Mouse (Mus musculus): ENCODE measurements around the gene Mtnr1a. TPM values are rescaled to one million over a fixed set of nuclear protein-coding genes. Genes with fewer than 3 reads are reported as not detected.
"Not testable (repeated sequence)": the region's sequence is repeated elsewhere in the genome, so short reads cannot be mapped to it uniquely, and the experiment has no call there.

Mtnr1a gene
- polyA plus RNA-seq, 1 experiment = not detected

DNA sequence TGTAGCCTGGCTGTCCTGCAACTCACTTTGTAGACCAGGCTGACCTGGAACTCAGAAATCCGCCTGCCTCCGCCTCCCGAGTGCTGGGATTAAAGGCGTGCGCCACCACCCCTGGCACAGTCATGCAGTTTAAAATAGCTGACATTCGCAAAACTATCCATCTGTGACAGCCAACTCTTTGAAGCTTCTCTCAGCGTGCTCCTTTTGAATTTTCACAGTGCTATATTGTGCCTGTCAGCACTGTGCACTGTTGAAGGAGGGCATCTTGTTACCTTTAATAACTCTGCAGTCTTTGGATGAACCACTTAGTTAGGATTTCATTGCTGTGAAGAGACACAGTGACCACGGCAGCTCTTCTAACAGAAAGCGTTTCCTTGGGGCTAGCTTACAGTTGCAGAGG lies 16.3 kb upstream of the Mtnr1a start:
- DNase-seq = no peak
- TF ChIP-seq POLR2A (IDR thresholded peaks at IDR 0.05; ENCODE audit: borderline replicate concordance, extremely low read depth, low read depth, low read length) (no peak), CTCF (IDR thresholded peaks at IDR 0.05; ENCODE audit: insufficient read depth, low read length) (no peak)
- WGBS = 91% methylated on average over 9 of the region's 9 CpGs
- H3K4me1 ChIP-seq (ENCODE audit: control insufficient read depth, insufficient read depth, low read length) = no peaks in the 10 kb centered on the region
- no peak overlapping the region for H3K4me3 ChIP-seq (replicated peaks; ENCODE audit: extremely low read depth, low read depth, low read length)

DNA sequence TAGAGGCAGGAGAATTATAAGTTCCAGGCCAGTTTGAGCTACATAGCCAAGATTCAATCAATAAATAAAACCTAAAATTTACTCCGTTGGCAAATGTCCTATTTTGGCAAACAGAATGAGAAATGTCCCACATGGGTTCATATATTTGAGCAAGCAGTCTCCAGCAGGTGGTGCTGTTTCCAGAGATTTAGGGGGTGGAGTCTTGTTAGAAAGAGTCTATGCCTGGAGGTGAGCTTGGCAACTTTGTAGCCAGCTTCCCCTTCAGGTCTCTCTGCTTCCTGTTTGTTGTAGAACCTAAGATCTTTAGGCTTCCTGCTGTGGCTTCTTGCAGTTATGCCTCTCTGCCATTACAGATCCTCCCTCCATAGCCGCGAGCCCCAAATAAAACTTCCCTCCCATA lies 13.4 kb upstream of the Mtnr1a start:
- TF ChIP-seq CTCF (IDR thresholded peaks at IDR 0.05; ENCODE audit: insufficient read depth, low read length) (no peak), POLR2A (IDR thresholded peaks at IDR 0.05; ENCODE audit: borderline replicate concordance, extremely low read depth, low read depth, low read length) (no peak)
- DNase-seq = no peak
- no peak overlapping the region for H3K4me3 ChIP-seq (replicated peaks; ENCODE audit: extremely low read depth, low read depth, low read length)
- no peaks in the 10 kb centered on the region for H3K4me1 ChIP-seq (ENCODE audit: control insufficient read depth, insufficient read depth, low read length)
- WGBS = 95% methylated on average over 3 of the region's 3 CpGs

DNA sequence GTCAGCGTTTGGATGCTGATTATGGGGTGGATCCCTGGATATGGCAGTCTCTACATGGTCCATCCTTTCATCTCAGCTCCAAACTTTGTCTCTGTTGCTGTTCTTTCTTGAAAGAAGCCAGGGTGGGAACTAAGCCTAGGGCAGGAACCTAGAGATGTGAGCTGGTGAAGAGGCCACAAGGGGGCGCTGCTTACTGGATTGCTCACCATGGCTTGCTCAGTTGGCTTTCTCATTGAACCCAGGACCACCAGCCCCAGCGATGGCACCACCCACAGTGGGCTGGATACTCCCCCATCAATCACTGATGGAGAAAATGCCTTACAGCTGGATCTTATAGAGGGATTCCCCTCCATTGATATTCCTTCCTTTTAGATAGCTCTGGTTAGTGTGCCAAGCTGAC lies 12.1 kb upstream of the Mtnr1a start:
- DNase-seq = no peak
- TF ChIP-seq CTCF (IDR thresholded peaks at IDR 0.05; ENCODE audit: insufficient read depth, low read length) (peak; percentile 33; the same call in 1 of the 2 replicates), POLR2A (IDR thresholded peaks at IDR 0.05; ENCODE audit: borderline replicate concordance, extremely low read depth, low read depth, low read length) (no peak)
- Histone ChIP-seq H3K4me3 (replicated peaks; ENCODE audit: extremely low read depth, low read depth, low read length) (no peak overlapping the region), H3K4me1 (ENCODE audit: control insufficient read depth, insufficient read depth, low read length) (no peaks in the 10 kb centered on the region)
- WGBS = 52% methylated on average over 3 of the region's 3 CpGs

DNA sequence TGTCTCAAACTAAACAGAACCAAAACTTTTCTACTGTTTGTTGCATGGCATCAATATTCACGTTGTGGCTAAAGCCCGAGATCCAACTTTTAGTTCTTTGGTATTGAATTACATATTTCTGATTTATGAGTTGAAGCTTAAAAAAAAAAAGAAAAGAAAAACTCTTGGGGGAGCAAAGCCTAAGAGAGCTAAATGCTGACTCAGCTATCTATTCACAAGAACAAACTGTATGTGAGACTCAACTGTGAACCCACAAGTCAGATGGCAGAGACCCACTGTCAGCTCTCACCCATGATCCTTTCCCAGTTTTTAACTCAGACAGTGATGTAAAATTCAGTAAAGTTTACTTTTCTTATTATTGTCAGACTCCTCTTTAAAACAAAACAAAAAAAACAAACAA lies 8.9 kb upstream of the Mtnr1a start:
- H3K4me3 ChIP-seq (replicated peaks; ENCODE audit: extremely low read depth, low read depth, low read length) = no peak overlapping the region
- no peak for DNase-seq
- WGBS = 82% methylated on average over 2 of the region's 2 CpGs
- TF ChIP-seq CTCF (IDR thresholded peaks at IDR 0.05; ENCODE audit: insufficient read depth, low read length) = no peak
- no peak for TF ChIP-seq POLR2A (IDR thresholded peaks at IDR 0.05; ENCODE audit: borderline replicate concordance, extremely low read depth, low read depth, low read length)
- no peaks in the 10 kb centered on the region for H3K4me1 ChIP-seq (ENCODE audit: control insufficient read depth, insufficient read depth, low read length)

DNA sequence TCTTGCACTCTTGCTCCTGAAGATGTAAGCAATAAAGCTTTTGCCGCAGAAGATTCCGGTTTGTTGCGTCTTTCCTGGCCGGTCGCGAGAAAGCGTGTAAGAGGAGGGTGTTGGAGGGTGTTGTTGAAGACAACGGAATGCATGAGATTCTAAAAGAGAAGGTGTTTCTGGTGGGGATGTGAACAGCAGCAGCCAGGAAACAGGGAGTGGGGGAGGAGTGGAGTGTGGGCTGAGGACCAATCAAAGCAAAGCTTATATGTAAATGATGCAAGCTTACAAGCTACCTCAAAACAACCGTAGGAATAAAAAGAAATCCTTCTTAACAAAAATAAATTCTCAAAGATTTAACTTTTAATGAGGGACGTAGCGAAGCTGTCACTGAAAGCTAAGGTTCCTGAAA lies 6.6 kb upstream of the Mtnr1a start:
- no peak for DNase-seq
- Histone ChIP-seq H3K4me3 (replicated peaks; ENCODE audit: extremely low read depth, low read depth, low read length) (no peak overlapping the region), H3K4me1 (ENCODE audit: control insufficient read depth, insufficient read depth, low read length) (no peaks in the 10 kb centered on the region)
- TF ChIP-seq CTCF (IDR thresholded peaks at IDR 0.05; ENCODE audit: insufficient read depth, low read length) (no peak), POLR2A (IDR thresholded peaks at IDR 0.05; ENCODE audit: borderline replicate concordance, extremely low read depth, low read depth, low read length) (no peak)
- WGBS = 84% methylated on average over 11 of the region's 11 CpGs

DNA sequence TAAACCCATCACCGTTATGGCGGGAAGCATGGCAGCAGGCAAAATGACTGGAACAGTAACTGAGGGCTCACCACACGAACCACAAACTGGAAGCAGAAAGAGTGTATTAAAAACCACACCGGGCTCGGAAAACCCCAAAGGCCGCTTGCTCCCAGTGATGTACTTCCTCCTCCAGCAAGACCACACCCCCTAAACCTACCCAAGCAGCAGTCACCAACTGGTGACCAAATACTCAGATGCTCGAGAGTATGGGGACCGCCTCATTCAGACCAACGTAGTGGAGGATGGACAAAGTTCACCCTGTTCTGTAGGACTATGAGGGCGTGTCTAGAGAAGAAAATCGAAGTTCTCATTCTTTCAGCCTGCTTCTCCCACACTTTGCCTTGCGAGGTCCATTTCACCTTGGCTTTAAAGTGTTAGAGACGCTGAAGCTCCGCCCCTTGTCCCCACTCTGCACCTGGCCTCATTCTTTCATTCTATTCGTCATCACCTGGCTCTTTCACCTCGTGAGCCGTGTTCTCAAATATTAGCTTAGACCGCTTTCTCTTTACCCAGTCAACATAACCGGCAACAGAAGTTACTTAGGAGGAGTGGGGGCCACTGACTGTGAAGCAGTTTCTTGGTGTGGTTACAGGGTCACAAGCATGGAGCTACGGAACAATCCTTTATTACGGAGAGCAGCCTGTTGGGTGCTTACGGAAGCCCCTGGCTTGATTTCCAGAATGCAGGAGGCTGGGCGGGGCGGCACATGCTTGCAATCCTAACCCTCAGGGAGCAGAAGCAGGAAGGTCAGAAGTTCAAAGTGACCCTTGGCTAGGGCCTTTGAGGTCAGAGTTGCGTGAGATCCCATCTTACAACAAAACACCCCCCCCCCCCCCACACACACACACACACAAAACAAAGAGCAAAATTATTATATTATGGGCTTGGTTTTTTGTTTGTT lies 5.7 kb upstream of the Mtnr1a start:
- peak; percentile 48 for DNase-seq
- 61% methylated on average over 25 of the region's 25 CpGs for WGBS
- TF ChIP-seq CTCF (IDR thresholded peaks at IDR 0.05; ENCODE audit: insufficient read depth, low read length) = no peak
- TF ChIP-seq POLR2A (IDR thresholded peaks at IDR 0.05; ENCODE audit: borderline replicate concordance, extremely low read depth, low read depth, low read length) = no peak
- no peak overlapping the region for H3K4me3 ChIP-seq (replicated peaks; ENCODE audit: extremely low read depth, low read depth, low read length)
- no peaks in the 10 kb centered on the region for H3K4me1 ChIP-seq (ENCODE audit: control insufficient read depth, insufficient read depth, low read length)

DNA sequence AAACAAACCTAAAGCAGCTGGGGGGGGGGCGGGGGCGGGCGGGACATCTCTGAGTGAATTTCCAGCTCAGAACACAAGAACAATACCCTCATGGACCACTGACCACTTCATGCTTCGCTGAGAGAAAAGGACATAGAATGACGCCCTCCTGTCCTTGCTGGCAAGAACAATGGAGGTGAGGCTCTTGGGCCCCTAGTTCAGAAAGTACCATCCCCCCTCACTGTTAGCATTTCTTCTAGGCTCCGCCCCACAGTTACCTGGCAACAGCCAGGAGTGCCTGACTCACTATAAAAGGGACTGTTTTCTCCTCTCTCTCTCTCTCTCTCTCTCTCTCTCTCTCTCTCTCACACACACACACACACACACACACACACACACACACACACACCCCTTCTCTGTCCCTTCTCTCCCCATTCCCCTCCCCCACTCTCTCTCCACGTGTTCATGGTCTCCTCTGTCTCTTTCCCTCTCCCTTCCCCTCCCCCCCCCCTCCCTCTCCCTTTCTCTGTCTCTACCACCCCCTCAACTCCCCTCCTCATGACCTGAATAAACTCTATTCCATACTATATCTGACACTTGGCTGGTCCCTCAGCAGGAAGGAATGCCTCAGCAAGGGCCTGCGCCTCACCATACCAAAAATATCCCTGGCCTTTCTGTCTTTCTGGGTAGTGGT lies 4.6 kb upstream of the Mtnr1a start:
- H3K4me1 ChIP-seq (ENCODE audit: control insufficient read depth, insufficient read depth, low read length) = no peaks in the 10 kb centered on the region
- no peak for DNase-seq
- H3K4me3 ChIP-seq (replicated peaks; ENCODE audit: extremely low read depth, low read depth, low read length) = no peak overlapping the region
- TF ChIP-seq CTCF (IDR thresholded peaks at IDR 0.05; ENCODE audit: insufficient read depth, low read length) (no peak), POLR2A (IDR thresholded peaks at IDR 0.05; ENCODE audit: borderline replicate concordance, extremely low read depth, low read depth, low read length) (no peak)
- WGBS = 52% methylated on average over 8 of the region's 8 CpGs

DNA sequence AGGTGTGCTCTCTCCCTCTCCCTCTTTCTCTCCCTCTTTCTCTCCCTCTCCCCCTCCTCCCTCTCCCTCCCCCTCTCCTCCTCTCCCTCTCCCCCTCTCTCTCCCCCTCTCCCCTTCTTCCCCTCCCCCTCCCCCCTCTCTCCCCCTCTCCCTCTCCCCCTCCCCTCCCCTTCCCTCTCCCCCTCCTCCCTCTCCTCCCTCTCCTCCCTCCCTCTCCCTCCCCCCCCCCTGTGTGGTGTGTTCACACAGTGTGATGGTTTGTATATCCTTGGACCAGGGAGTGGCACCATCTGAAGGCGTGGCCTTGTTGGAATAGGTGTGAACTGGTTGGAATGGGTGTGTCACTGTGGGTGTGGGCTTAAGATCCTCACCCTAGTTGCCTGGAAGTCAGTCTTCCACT lies 3.5 kb upstream of the Mtnr1a start:
- H3K4me1 ChIP-seq (ENCODE audit: control insufficient read depth, insufficient read depth, low read length); DNase-seq; H3K4me3 ChIP-seq (replicated peaks; ENCODE audit: extremely low read depth, low read depth, low read length): not testable (repeated sequence)
- WGBS = 67% methylated on average over 1 of the region's 1 CpGs

DNA sequence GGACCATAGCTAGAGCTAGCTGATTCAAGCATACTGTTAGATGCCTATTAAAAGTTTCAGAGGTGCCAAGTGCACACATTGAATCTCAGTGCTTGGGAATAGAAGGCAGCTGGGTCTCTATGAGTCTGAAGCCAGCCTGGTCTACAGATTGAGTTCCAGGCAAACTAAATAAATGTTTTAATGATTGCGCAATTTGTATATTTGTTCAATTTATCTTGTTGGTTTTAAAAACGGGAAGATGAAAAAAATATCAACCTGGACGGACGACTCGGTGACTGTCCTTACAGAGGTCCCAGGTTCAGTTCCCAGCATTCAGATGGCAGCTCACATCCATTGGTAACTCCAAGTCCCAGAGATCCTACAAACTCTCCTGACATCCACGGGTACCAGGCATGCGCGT lies 2.0 kb downstream of the Mtnr1a start:
- 77% methylated on average over 8 of the region's 8 CpGs for WGBS
- TF ChIP-seq CTCF (IDR thresholded peaks at IDR 0.05; ENCODE audit: insufficient read depth, low read length) (no peak), POLR2A (IDR thresholded peaks at IDR 0.05; ENCODE audit: borderline replicate concordance, extremely low read depth, low read depth, low read length) (no peak)
- DNase-seq = no peak
- Histone ChIP-seq H3K4me3 (replicated peaks; ENCODE audit: extremely low read depth, low read depth, low read length) (no peak overlapping the region), H3K4me1 (ENCODE audit: control insufficient read depth, insufficient read depth, low read length) (no peaks in the 10 kb centered on the region)

DNA sequence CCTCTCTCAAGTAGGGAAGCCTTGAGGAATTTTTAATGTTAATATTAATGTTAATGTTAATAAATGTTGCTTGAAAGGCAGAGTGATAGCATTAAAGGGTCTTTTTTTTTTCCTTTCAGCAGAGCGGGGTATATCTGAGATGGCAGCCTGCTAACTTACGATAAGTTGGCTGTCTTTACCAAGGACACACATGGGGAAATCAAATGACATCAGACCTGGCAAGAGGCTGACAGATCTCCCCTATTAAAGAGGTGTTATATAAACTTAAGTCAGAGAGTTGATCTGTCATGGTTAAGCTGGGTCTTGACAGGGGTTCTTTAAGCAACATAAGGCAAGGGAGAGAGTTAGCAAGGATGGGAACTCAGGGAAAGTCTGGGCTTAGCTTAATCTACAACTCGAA lies 11.9 kb downstream of the Mtnr1a start:
- WGBS = 61% methylated on average over 3 of the region's 3 CpGs
- DNase-seq = no peak
- no peaks in the 10 kb centered on the region for H3K4me1 ChIP-seq (ENCODE audit: control insufficient read depth, insufficient read depth, low read length)
- H3K4me3 ChIP-seq (replicated peaks; ENCODE audit: extremely low read depth, low read depth, low read length) = no peak overlapping the region
- TF ChIP-seq CTCF (IDR thresholded peaks at IDR 0.05; ENCODE audit: insufficient read depth, low read length) (no peak), POLR2A (IDR thresholded peaks at IDR 0.05; ENCODE audit: borderline replicate concordance, extremely low read depth, low read depth, low read length) (no peak)

Measured in lung, adult 2 months (tissue).